Mouse (Mus musculus) lung, adult 2 months (tissue): ENCODE measurements at regions not wholly inside any gene's neighbourhood (a gene's known extent, or its start where the extent isn't known, plus 50 kb on each side); places are given as distances from the start of the nearest gene placed in this dataset.
A peak's percentile ranks its signal among the peaks of the same experiment; 100 is the strongest.

ENCODE experiments used
- DNase-seq: peaks from one replicate; pipeline ENCODE4 v3.0.0; 2022
- H3K4me1 ChIP-seq: fragments of 200-500 bp; 2 replicates; pipeline ENCODE4 v1.6.1; 2011; ENCODE audit warnings: low read length; ENCODE audit not compliant: control insufficient read depth, insufficient read depth
- H3K4me3 ChIP-seq: fragments of 200-500 bp; replicated peaks from 2 replicates; pipeline ENCODE3; 2011; ENCODE audit warnings: low read depth, mild to moderate bottlenecking, control low read depth, low read length; ENCODE audit errors: extremely low read depth
- CTCF ChIP-seq: fragments of 200-500 bp; IDR thresholded peaks from 2 replicates; pipeline ENCODE4 v1.5.1; 2011; ENCODE audit warnings: mild to moderate bottlenecking, low read length, control low read depth; ENCODE audit not compliant: insufficient read depth
- POLR2A ChIP-seq: fragments of 200-500 bp; IDR thresholded peaks from 2 replicates; pipeline ENCODE4 v1.6.1; 2011; ENCODE audit warnings: low read depth, mild to moderate bottlenecking, control low read depth, low read length, borderline replicate concordance; ENCODE audit errors: extremely low read depth
- WGBS: fragments of 180-500 bp; shearing (Covaris S2); methylation state at CpG from one replicate; pipeline ENCODE4 v1.1.7; 2018; 5-methylcytosine and 5-hydroxymethylcytosine counted together

DNA sequence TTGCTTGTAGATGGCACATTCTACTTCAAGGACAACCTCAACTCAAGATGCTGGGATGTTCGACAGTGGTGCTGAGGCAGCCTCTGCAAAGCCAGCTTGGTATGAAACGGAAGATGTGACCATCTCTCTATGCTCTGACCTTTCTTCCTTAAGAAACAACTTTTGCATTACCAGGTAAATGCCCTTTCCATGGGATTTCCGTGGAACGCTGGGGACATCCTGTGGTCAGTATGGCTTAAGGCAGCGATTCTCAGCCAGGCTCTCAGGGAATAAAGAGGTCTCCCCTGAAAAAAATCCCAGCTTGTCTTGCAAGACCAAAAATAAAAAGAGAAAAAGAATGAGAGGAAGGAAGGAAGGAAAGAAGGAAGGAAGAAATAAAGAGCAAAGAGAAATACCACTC is 71.3 kb upstream of the Mrps9 start:
- Histone ChIP-seq H3K4me3 (no peak overlapping the region), H3K4me1 (no peaks in the 10 kb centered on the region)
- WGBS, result 40% methylated on average over 5 of the region's 5 CpGs
- TF ChIP-seq POLR2A (no peak), CTCF (0 out of 2 replicates have a peak, but pooled peaks have one; percentile 4)
- no peak for DNase-seq

DNA sequence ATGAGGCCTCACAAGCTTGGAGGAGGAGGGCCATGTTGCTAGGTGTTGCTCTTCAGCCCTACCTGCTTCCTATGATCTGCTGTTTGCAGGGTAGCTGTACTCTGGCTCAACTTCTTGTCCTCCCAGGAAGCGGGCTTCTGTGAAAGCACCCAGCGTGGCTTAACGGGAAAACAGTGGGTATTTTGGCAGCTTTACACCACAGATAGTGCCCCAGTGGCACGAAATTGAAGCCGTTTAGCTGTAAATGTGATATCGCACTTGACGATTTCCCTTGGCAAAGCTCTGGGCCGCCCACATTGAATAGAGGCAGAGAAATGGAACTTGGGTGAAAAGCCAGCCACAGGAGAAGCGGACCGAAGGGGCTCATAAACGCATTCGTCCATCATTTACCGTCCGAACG is 70.8 kb upstream of the Mrps9 start:
- H3K4me3 ChIP-seq, result no peak overlapping the region
- TF ChIP-seq CTCF (no peak), POLR2A (no peak)
- WGBS, result 71% methylated on average over 15 of the region's 15 CpGs
- DNase-seq, result no peak
- no peaks in the 10 kb centered on the region for H3K4me1 ChIP-seq

DNA sequence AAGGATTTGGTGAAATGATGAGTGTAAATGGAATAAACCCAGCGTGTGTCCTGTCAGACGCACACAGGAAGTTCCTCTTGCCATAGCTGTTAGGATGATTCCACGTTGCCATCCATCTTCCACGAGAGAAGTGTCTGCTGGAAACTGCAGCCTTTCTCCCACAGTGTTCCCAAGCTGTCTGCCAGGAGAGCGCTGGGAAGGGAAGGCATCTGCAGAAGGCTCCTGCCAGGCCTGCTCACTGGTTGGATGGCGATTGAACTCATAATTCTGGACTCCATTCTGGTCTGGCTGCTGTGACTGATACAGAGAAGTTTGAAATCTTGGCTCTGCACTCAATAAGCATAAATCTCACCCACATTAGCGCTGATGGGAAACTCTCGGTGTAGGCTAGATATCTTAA is 69.5 kb upstream of the Mrps9 start:
- WGBS, result 53% methylated on average over 8 of the region's 8 CpGs
- H3K4me3 ChIP-seq, result no peak overlapping the region
- TF ChIP-seq POLR2A, result no peak
- no peak for TF ChIP-seq CTCF
- H3K4me1 ChIP-seq, result no peaks in the 10 kb centered on the region
- DNase-seq, result no peak

DNA sequence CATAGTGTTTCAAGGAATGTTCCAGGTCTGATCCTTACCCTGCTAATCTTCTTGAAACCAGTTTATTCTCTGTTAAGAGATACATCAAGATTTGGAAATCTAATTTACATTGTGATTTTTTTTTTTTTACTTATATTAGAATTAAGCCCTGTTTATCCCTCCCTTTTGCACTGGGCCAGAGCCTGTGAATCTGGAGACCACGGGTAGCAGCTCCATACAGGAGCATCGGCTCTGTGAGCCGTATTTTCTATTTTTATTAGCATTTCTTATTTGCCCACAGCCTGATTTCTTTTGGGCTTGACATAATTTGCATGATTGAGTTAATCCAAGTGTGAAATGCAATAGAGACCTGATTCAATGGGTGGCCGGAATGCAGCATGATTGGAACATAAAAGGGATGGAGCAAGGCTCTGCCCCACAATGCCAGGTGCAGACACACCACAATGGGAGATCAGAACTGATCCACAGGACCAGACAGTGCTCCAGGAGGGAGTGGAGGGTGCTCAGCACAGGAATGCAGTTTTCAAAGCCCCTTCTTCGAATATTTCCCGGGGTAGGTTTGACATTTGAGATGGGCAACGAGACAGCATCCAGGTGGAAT is 67.9 kb upstream of the Mrps9 start:
- no peak for DNase-seq
- WGBS, result 81% methylated on average over 7 of the region's 7 CpGs
- Histone ChIP-seq H3K4me3 (no peak overlapping the region), H3K4me1 (no peaks in the 10 kb centered on the region)
- TF ChIP-seq POLR2A (no peak), CTCF (no peak)

DNA sequence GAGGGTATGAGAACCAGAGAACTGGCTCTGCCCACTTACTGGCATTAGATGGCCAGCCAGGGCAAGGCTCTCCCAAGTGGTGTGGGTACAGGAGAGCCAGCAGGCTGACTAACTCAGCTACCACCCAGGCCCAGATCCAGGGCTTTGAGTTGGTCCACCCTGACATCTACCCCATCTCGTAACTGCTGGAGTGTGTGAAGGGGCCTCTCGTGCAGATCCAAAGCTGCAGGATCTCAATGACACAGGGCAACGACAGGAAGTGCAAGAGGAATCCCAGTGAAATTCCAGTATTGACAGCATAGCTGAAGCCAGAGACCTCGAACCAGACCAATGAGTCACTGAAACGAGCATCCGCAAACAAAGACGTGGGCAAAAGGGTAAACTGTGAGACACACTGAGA is 63.8 kb upstream of the Mrps9 start:
- Histone ChIP-seq H3K4me3 (no peak overlapping the region), H3K4me1 (no peaks in the 10 kb centered on the region)
- WGBS, result 45% methylated on average over 7 of the region's 7 CpGs
- no peak for DNase-seq
- TF ChIP-seq POLR2A (no peak), CTCF (no peak)

DNA sequence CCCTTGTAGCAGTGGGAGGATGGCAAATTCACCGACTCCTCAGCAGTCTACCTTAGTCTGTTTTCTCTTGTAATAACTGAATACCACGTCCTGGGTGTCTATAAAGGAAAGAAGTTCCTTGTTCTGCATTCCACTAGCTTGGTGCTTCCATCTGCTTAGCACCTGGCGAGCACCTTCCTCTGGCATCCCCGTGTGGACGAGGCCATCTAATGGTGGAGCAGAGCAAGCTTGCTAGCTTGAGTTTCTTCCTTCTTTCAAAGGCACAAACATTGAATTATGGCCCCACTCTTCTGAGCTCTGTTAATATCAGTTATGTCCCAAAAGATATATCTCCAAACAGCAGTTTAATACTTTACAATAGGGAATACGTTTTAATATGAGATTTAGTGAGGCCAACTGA is 62.6 kb upstream of the Mrps9 start:
- no peak for DNase-seq
- Histone ChIP-seq H3K4me3 (no peak overlapping the region), H3K4me1 (no peaks in the 10 kb centered on the region)
- 68% methylated on average over 6 of the region's 6 CpGs for WGBS
- TF ChIP-seq POLR2A (no peak), CTCF (no peak)
